Mouse (Mus musculus): ENCODE measurements around the gene Neurl1b. TPM values are rescaled to one million over a fixed set of nuclear protein-coding genes. Genes with fewer than 3 reads are reported as not detected.

The Neurl1b gene
- total and polyA plus RNA-seq, 3 experiments: 0.12 to 0.28 TPM; not detected in 1

- Histone ChIP-seq H3K9ac (ENCODE audit: control insufficient read depth, low read depth, low read length, poor library complexity, severe bottlenecking) (no peak overlapping the region), H3K79me2 (ENCODE audit: control insufficient read depth, insufficient read depth, low read length, poor library complexity) (no peaks in the 10 kb centered on the region), H3K27me3 (ENCODE audit: control insufficient read depth in 1 of 2, insufficient read depth in 2 of 2, low read length in 2 of 2) (no peaks in the 10 kb centered on the region; a peak in 1 of 4 replicates), H3K27ac (ENCODE audit: control insufficient read depth, low read depth, low read length) (no peak overlapping the region), H3K4me1 (ENCODE audit: control insufficient read depth in 1 of 2, insufficient read depth in 2 of 2, low read length in 2 of 2) (0 out of 4 replicates have a peak, but pooled peaks cover 0 to under 1% of the 10 kb centered on the region in 2 experiments), H3K36me3 (ENCODE audit: control insufficient read depth in 1 of 2, insufficient read depth in 2 of 2, low read length in 2 of 2) (no peaks in the 10 kb centered on the region), H3K4me3 (ENCODE audit: control insufficient read depth in 1 of 2, insufficient read depth in 1 of 2, low read depth in 2 of 2, low read length in 2 of 2) (no peak overlapping the region), H3K9me3 (replicated peaks; ENCODE audit: insufficient read depth, low read length) (no peaks in the 10 kb centered on the region)
- TF ChIP-seq POLR2A (IDR thresholded peaks at IDR 0.05; ENCODE audit: control insufficient read depth in 1 of 2, insufficient read depth in 1 of 2, low read depth in 1 of 2, low read length in 2 of 2, poor library complexity in 1 of 2) (no peak), MAFK (IDR thresholded peaks at IDR 0.05; ENCODE audit: borderline replicate concordance, low read depth, low read length) (no peak), EP300 (IDR thresholded peaks at IDR 0.05; ENCODE audit: low read depth in 1 of 2, low read length in 2 of 2) (no peak), SMC3 (IDR thresholded peaks at IDR 0.05; ENCODE audit: low read depth, low read length) (no peak), MAX (IDR thresholded peaks at IDR 0.05; ENCODE audit: low read length) (no peak), TAL1 (IDR thresholded peaks at IDR 0.05; ENCODE audit: low read length) (no peak), NRF1 (IDR thresholded peaks at IDR 0.05; ENCODE audit: insufficient read depth, low read depth, low read length, poor library complexity, severe bottlenecking) (no peak), NELFE (IDR thresholded peaks at IDR 0.05; ENCODE audit: low read depth, low read length) (no peak), ZKSCAN1 (IDR thresholded peaks at IDR 0.05; ENCODE audit: low read depth, low read length) (no peak)
- no peak for DNase-seq (ENCODE audit: low read depth, low spot score)
These were observed 42.9 kb downstream of the Neurl1b start for GRCm38 (mm10) chr17:26457506-26457905.

GRCm38 (mm10) chr17:26458049-26458448 lies 43.4 kb downstream of the Neurl1b start:
- DNase-seq (ENCODE audit: low read depth, low spot score): no peak
- no peaks in the 10 kb centered on the region for H3K79me2 ChIP-seq (ENCODE audit: control insufficient read depth, insufficient read depth, low read length, poor library complexity)
- no peaks in the 10 kb centered on the region for H3K36me3 ChIP-seq (ENCODE audit: control insufficient read depth in 1 of 2, insufficient read depth in 2 of 2, low read length in 2 of 2)
- no peak overlapping the region for H3K27ac ChIP-seq (ENCODE audit: control insufficient read depth, low read depth, low read length)
- H3K4me3 ChIP-seq (ENCODE audit: control insufficient read depth in 1 of 2, insufficient read depth in 1 of 2, low read depth in 2 of 2, low read length in 2 of 2): no peak overlapping the region
- no peak for TF ChIP-seq TAL1 (IDR thresholded peaks at IDR 0.05; ENCODE audit: low read length)
- no peak for TF ChIP-seq MXI1 (IDR thresholded peaks at IDR 0.05; ENCODE audit: low read depth, low read length)
- no peak for TF ChIP-seq TCF12 (IDR thresholded peaks at IDR 0.05; ENCODE audit: low read depth, low read length)
- no peak for TF ChIP-seq CHD2 (IDR thresholded peaks at IDR 0.05; ENCODE audit: low read length)
- no peak for TF ChIP-seq ETS1 (IDR thresholded peaks at IDR 0.05; ENCODE audit: low read depth, low read length)
- no peak for TF ChIP-seq POLR2AphosphoS5 (IDR thresholded peaks at IDR 0.05; ENCODE audit: borderline replicate concordance, low read depth, low read length)
- TF ChIP-seq ZC3H11A (IDR thresholded peaks at IDR 0.05; ENCODE audit: low read depth, low read length): no peak
- TF ChIP-seq NRF1 (IDR thresholded peaks at IDR 0.05; ENCODE audit: insufficient read depth, low read depth, low read length, poor library complexity, severe bottlenecking): no peak
- TF ChIP-seq HCFC1 (IDR thresholded peaks at IDR 0.05; ENCODE audit: low read depth, low read length): no peak
- TF ChIP-seq EP300 (IDR thresholded peaks at IDR 0.05; ENCODE audit: low read depth in 1 of 2, low read length in 2 of 2): no peak
- TF ChIP-seq ZKSCAN1 (IDR thresholded peaks at IDR 0.05; ENCODE audit: low read depth, low read length): no peak
- TF ChIP-seq ZMIZ1 (IDR thresholded peaks at IDR 0.05; ENCODE audit: low read depth, low read length): no peak
- TF ChIP-seq CHD1 (IDR thresholded peaks at IDR 0.05; ENCODE audit: low read depth, low read length): no peak
- no peak for TF ChIP-seq TBP (IDR thresholded peaks at IDR 0.05; ENCODE audit: low read depth, low read length)
- no peak for TF ChIP-seq KAT2A (conservative IDR thresholded peaks at IDR 0.05; ENCODE audit: low read depth, low read length)
- no peaks in the 10 kb centered on the region for H3K9me3 ChIP-seq (replicated peaks; ENCODE audit: insufficient read depth, low read length)
- H3K4me1 ChIP-seq (ENCODE audit: control insufficient read depth in 1 of 2, insufficient read depth in 2 of 2, low read length in 2 of 2): no peaks in the 10 kb centered on the region
- H3K9ac ChIP-seq (ENCODE audit: control insufficient read depth, low read depth, low read length, poor library complexity, severe bottlenecking): no peak overlapping the region
- no peaks in the 10 kb centered on the region; a peak in 1 of 4 replicates for H3K27me3 ChIP-seq (ENCODE audit: control insufficient read depth in 1 of 2, insufficient read depth in 2 of 2, low read length in 2 of 2)
